Mouse (Mus musculus): ENCODE data around the gene Foxc1. TPM values are rescaled to one million over a fixed set of nuclear protein-coding genes. Genes with fewer than 3 reads are reported as not detected.

The Foxc1 gene
- total and polyA plus RNA-seq, 3 experiments: 0.01 TPM; not detected in 2

DNA sequence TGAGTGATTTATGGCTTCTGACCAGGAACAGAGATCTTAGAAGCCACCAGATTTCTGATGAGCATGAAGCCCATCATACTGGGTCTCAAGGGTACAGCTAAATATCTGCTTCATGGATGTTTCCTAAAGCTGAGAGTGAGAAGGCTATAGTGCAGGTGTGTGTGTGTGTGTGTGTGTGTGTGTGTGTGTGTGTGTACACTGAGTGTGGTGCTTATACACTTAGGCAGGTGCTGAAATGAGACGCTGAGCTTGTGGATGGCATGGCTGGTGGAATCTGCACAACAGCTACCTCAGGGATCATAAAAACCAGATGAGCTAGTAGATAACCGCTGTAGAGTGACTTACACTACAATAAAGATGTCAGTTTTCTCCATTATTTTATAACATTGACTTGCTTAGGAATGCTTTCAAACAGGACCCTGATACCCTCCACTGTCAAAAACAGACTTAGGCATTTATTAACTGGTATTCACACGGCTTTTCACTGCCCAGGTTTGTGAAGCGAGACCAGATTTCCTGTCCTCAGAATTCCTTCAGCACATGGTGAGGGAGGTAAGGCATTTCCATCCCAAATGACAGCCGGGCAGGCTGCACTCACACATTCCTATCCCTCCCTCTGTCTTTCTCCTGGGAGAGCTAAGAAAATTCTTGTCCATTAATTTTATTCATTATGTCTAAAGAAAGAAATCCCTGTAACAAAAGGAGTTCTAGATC, 43.0 kb downstream of the Foxc1 start:
- TF ChIP-seq ZKSCAN1 (IDR thresholded peaks at IDR 0.05; ENCODE audit: low read depth, low read length): no peak
- no peak for TF ChIP-seq MAX (IDR thresholded peaks at IDR 0.05; ENCODE audit: low read length)
- TF ChIP-seq ZMIZ1 (IDR thresholded peaks at IDR 0.05; ENCODE audit: low read depth, low read length): no peak
- no peak for TF ChIP-seq UBTF (IDR thresholded peaks at IDR 0.05; ENCODE audit: borderline replicate concordance, insufficient read depth, low read depth, low read length)
- H3K4me1 ChIP-seq (ENCODE audit: control insufficient read depth in 1 of 2, insufficient read depth in 2 of 2, low read length in 2 of 2): no peaks in the 10 kb centered on the region
- no peaks in the 10 kb centered on the region for H3K36me3 ChIP-seq (ENCODE audit: control insufficient read depth in 1 of 2, insufficient read depth in 2 of 2, low read length in 2 of 2)
- H3K4me3 ChIP-seq (ENCODE audit: control insufficient read depth in 1 of 2, insufficient read depth in 1 of 2, low read depth in 2 of 2, low read length in 2 of 2): no peak overlapping the region
- H3K9ac ChIP-seq (ENCODE audit: control insufficient read depth, low read depth, low read length, poor library complexity, severe bottlenecking): no peak overlapping the region
- no peaks in the 10 kb centered on the region for H3K27me3 ChIP-seq (ENCODE audit: control insufficient read depth in 1 of 2, insufficient read depth in 2 of 2, low read length in 2 of 2)
- H3K9me3 ChIP-seq (replicated peaks; ENCODE audit: insufficient read depth, low read length): no peaks in the 10 kb centered on the region
- no peak overlapping the region for H3K27ac ChIP-seq (ENCODE audit: control insufficient read depth, low read depth, low read length)
- H3K79me2 ChIP-seq (ENCODE audit: control insufficient read depth, insufficient read depth, low read length, poor library complexity): no peaks in the 10 kb centered on the region
- DNase-seq (ENCODE audit: low read depth, low spot score): no peak

DNA sequence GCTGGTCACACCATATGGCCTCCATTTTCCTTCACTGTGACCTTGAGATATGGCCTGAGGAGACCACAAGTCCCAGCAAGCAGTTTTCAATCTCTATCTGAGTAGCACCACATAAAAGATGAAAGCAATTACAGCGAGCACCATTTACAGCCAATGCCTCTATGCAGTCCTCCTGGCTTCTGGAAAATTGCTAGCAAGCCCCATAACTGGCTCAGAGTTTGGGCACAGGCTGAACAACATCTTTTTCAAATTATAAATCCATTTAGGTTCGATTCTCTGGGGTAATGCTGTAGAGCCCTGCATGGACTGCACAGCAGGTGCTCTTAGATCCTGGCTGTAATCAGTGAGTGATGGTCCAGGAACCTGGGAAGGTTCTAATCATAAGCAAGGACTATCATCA, 47.1 kb downstream of the Foxc1 start:
- DNase-seq (ENCODE audit: low read depth, low spot score): no peak
- no peaks in the 10 kb centered on the region for H3K27me3 ChIP-seq (ENCODE audit: control insufficient read depth in 1 of 2, insufficient read depth in 2 of 2, low read length in 2 of 2)
- H3K27ac ChIP-seq (ENCODE audit: control insufficient read depth, low read depth, low read length): no peak overlapping the region
- TF ChIP-seq MEF2A (IDR thresholded peaks at IDR 0.05; ENCODE audit: extremely low read depth, insufficient replicate concordance, low read depth, low read length, poor library complexity, severe bottlenecking): no peak
- no peak for TF ChIP-seq ETS1 (IDR thresholded peaks at IDR 0.05; ENCODE audit: low read depth, low read length)
- TF ChIP-seq TCF12 (IDR thresholded peaks at IDR 0.05; ENCODE audit: low read depth, low read length): no peak
- TF ChIP-seq USF1 (IDR thresholded peaks at IDR 0.05; ENCODE audit: low read depth, low read length): no peak
- no peak for TF ChIP-seq SMC3 (IDR thresholded peaks at IDR 0.05; ENCODE audit: low read depth, low read length)
- TF ChIP-seq JUND (IDR thresholded peaks at IDR 0.05; ENCODE audit: low read depth, low read length): no peak
- no peak for TF ChIP-seq HCFC1 (IDR thresholded peaks at IDR 0.05; ENCODE audit: low read depth, low read length)
- no peaks in the 10 kb centered on the region for H3K4me1 ChIP-seq (ENCODE audit: control insufficient read depth in 1 of 2, insufficient read depth in 2 of 2, low read length in 2 of 2)
- no peak overlapping the region for H3K4me3 ChIP-seq (ENCODE audit: control insufficient read depth in 1 of 2, insufficient read depth in 1 of 2, low read depth in 2 of 2, low read length in 2 of 2)
- H3K9ac ChIP-seq (ENCODE audit: control insufficient read depth, low read depth, low read length, poor library complexity, severe bottlenecking): no peak overlapping the region
- H3K9me3 ChIP-seq (replicated peaks; ENCODE audit: insufficient read depth, low read length): no peaks in the 10 kb centered on the region
- H3K79me2 ChIP-seq (ENCODE audit: control insufficient read depth, insufficient read depth, low read length, poor library complexity): no peaks in the 10 kb centered on the region
- H3K36me3 ChIP-seq (ENCODE audit: control insufficient read depth in 1 of 2, insufficient read depth in 2 of 2, low read length in 2 of 2): no peaks in the 10 kb centered on the region

DNA sequence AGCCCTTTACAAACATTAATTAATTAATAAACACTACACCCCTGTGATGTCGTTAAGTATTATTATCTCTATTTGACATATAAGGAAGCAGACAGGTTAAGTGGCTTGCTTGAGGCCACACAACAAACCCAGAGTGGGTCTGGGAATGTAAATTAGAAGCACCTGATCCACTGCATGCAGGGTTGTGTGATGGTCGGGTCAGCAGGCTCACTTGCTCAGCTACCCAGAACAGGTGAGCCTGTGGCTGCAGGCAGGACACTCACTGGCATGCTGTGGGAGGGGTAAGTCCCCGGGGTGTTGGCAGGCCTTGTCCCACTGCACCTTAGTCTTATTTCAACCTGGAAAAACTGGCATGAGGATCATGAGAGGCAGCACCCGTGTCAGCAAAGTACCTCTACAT, 47.6 kb downstream of the Foxc1 start:
- H3K36me3 ChIP-seq (ENCODE audit: control insufficient read depth in 1 of 2, insufficient read depth in 2 of 2, low read length in 2 of 2): no peaks in the 10 kb centered on the region
- TF ChIP-seq ZC3H11A (IDR thresholded peaks at IDR 0.05; ENCODE audit: low read depth, low read length): no peak
- DNase-seq (ENCODE audit: low read depth, low spot score): no peak
- no peak overlapping the region for H3K4me3 ChIP-seq (ENCODE audit: control insufficient read depth in 1 of 2, insufficient read depth in 1 of 2, low read depth in 2 of 2, low read length in 2 of 2)
- H3K79me2 ChIP-seq (ENCODE audit: control insufficient read depth, insufficient read depth, low read length, poor library complexity): no peaks in the 10 kb centered on the region
- H3K27ac ChIP-seq (ENCODE audit: control insufficient read depth, low read depth, low read length): no peak overlapping the region
- no peaks in the 10 kb centered on the region for H3K27me3 ChIP-seq (ENCODE audit: control insufficient read depth in 1 of 2, insufficient read depth in 2 of 2, low read length in 2 of 2)
- H3K4me1 ChIP-seq (ENCODE audit: control insufficient read depth in 1 of 2, insufficient read depth in 2 of 2, low read length in 2 of 2): no peaks in the 10 kb centered on the region
- no peak overlapping the region for H3K9ac ChIP-seq (ENCODE audit: control insufficient read depth, low read depth, low read length, poor library complexity, severe bottlenecking)
- no peaks in the 10 kb centered on the region for H3K9me3 ChIP-seq (replicated peaks; ENCODE audit: insufficient read depth, low read length)
